Mouse (Mus musculus): ENCODE measurements around the gene Znrf2. TPM values are rescaled to one million over a fixed set of nuclear protein-coding genes. Genes with fewer than 3 reads are reported as not detected.
"Not testable (repeated sequence)": the region's sequence is repeated elsewhere in the genome, so short reads cannot be mapped to it uniquely, and the experiment has no call there.

The Znrf2 gene
- total and polyA plus RNA-seq, 3 experiments, result 5.4 to 22.1 (median 12.1) TPM

DNA sequence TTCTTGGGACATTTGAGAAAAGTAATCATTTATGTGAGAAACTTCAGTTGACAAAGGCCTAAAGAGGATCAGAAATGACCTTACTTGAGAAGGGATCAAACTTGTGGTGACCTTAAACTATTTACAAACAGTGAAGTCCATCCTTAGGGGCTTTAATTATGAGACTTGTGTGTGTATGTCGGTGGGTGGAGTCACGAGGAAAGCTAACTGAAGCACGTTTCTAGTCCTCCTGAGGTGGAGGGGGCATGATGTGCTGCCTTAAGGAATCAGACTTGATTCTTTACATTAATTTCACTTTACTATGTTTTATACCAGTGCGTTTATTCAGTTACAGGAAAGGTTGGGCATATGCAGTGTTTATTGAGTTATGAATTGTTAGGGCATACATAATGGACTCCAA is 2.6 kb downstream of the Znrf2 start:
- 46% methylated on average over 4 of the region's 4 CpGs for WGBS
- intact Hi-C loops (cut with DNase I), result loop anchor here (5.0 kb wide), 3 partner anchors 33 to 227 kb away; partner anchors contain the start of gene Ggct
- Histone ChIP-seq H3K27me3 (ENCODE audit: control insufficient read depth, insufficient read depth, low read length) (no peaks in the 10 kb centered on the region), H3K9ac (ENCODE audit: low read depth, low read length) (no peak overlapping the region), H3K27ac (no peak overlapping the region), H3K36me3 (ENCODE audit: control insufficient read depth, insufficient read depth, low read length) (peaks cover 21% of the 10 kb centered on the region), H3K4me1 (ENCODE audit: control insufficient read depth, insufficient read depth, low read length) (peaks cover 12% of the 10 kb centered on the region), H3K79me2 (replicated peaks; ENCODE audit: control insufficient read depth, insufficient read depth, low read length) (peaks cover 4% of the 10 kb centered on the region; the same call in 1 of the 2 replicates), H3K4me3 (no peak overlapping the region)
- DNase-seq, result no peak
- no peak for TF ChIP-seq CTCF (IDR thresholded peaks at IDR 0.05)
- no peak for TF ChIP-seq POLR2A (IDR thresholded peaks at IDR 0.05; ENCODE audit: insufficient read depth, low read depth, low read length)
- TF ChIP-seq EP300 (IDR thresholded peaks at IDR 0.05; ENCODE audit: insufficient read depth, low read depth, low read length), result no peak

DNA sequence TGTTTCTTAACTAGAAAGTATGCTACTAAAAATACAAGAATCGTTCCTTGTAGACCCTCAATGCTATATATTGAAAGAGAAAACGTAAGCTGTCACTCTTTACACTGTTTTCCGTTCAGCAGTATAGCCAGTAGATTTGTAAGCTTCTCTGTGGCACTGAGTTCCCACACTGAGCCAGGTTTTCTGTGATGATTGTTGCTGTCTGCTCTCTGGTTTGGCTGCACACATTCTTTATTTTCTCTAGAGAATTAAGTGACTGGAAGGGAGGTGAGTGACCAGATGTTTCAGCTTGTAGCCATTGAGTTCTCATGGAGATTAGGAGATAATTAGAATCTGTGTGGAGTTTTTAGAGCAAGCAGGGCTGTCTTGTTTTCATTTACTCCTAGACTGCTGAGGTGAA is 3.0 kb downstream of the Znrf2 start:
- intact Hi-C loops (cut with DNase I), result loop anchor here (5.0 kb wide), 3 partner anchors 33 to 227 kb away; partner anchors contain the start of gene Ggct
- H3K4me1 ChIP-seq (ENCODE audit: control insufficient read depth, insufficient read depth, low read length), result peaks cover 12% of the 10 kb centered on the region
- 41% methylated on average over 3 of the region's 3 CpGs for WGBS
- peaks cover 21% of the 10 kb centered on the region for H3K36me3 ChIP-seq (ENCODE audit: control insufficient read depth, insufficient read depth, low read length)
- no peak overlapping the region for H3K9ac ChIP-seq (ENCODE audit: low read depth, low read length)
- H3K4me3 ChIP-seq, result no peak overlapping the region
- no peaks in the 10 kb centered on the region for H3K27me3 ChIP-seq (ENCODE audit: control insufficient read depth, insufficient read depth, low read length)
- no peak overlapping the region for H3K27ac ChIP-seq
- peaks cover 4% of the 10 kb centered on the region; the same call in 1 of the 2 replicates for H3K79me2 ChIP-seq (replicated peaks; ENCODE audit: control insufficient read depth, insufficient read depth, low read length)
- DNase-seq, result no peak
- TF ChIP-seq CTCF (IDR thresholded peaks at IDR 0.05), result no peak
- no peak for TF ChIP-seq POLR2A (IDR thresholded peaks at IDR 0.05; ENCODE audit: insufficient read depth, low read depth, low read length)

DNA sequence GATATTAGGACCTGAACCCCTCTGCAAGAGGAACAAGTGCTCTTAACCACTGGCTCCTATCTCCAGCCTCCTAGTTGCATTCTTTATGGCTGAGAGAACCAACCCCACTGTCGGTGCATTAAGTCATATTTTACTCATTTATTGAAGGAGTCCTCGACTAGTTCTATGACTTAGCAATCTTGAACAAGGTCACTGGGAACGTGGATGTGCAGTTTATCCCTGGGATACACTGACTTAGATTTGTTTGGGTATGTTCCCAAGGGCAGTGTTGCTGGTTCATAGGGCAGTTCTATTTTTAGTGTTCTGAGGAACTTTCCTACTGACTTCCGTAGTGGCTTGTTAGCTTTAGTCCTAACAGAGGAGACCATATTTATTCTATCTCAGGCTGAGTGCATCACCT is 5.6 kb downstream of the Znrf2 start:
- no peak overlapping the region for H3K9ac ChIP-seq (ENCODE audit: low read depth, low read length)
- H3K27ac ChIP-seq, result peak overlapping the region; percentile 54
- H3K4me3 ChIP-seq, result no peak overlapping the region
- no peaks in the 10 kb centered on the region for H3K27me3 ChIP-seq (ENCODE audit: control insufficient read depth, insufficient read depth, low read length)
- 21% methylated on average over 4 of the region's 4 CpGs for WGBS
- TF ChIP-seq CTCF (IDR thresholded peaks at IDR 0.05) (no peak), EP300 (IDR thresholded peaks at IDR 0.05; ENCODE audit: insufficient read depth, low read depth, low read length) (no peak), POLR2A (IDR thresholded peaks at IDR 0.05; ENCODE audit: insufficient read depth, low read depth, low read length) (no peak)
- H3K36me3 ChIP-seq (ENCODE audit: control insufficient read depth, insufficient read depth, low read length), result peaks cover 21% of the 10 kb centered on the region
- intact Hi-C loops (cut with DNase I), result no loop called here
- H3K4me1 ChIP-seq (ENCODE audit: control insufficient read depth, insufficient read depth, low read length), result peaks cover 12% of the 10 kb centered on the region
- peaks cover 6% of the 10 kb centered on the region; the same call in 1 of the 2 replicates for H3K79me2 ChIP-seq (replicated peaks; ENCODE audit: control insufficient read depth, insufficient read depth, low read length)
- DNase-seq, result no peak

DNA sequence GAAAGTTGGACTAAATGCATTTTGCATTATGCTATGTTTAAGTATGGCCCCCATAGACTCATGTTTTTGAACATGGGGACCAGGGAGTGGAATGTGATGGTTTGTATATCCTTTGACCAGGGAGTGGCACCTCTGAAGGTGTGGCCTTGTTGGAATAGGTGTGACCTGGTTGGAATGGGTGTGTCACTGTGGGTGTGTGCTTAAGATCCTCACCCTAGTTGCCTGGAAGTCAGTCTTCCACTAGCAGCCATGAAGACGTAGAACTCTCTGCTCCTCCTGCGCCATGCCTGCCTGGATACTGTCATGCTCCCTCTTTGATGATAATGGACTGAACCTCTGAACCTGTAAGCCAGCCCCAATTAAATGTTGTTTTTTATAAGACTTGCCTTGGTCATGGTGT is 7.8 kb downstream of the Znrf2 start:
- 98% methylated on average over 2 of the region's 2 CpGs for WGBS
- H3K79me2 ChIP-seq (replicated peaks; ENCODE audit: control insufficient read depth, insufficient read depth, low read length); H3K27me3 ChIP-seq (ENCODE audit: control insufficient read depth, insufficient read depth, low read length); H3K4me3 ChIP-seq; intact Hi-C loops (cut with DNase I); H3K27ac ChIP-seq; H3K9ac ChIP-seq (ENCODE audit: low read depth, low read length); DNase-seq; H3K4me1 ChIP-seq (ENCODE audit: control insufficient read depth, insufficient read depth, low read length): not testable (repeated sequence)
- peaks cover 12% of the 10 kb centered on the region for H3K36me3 ChIP-seq (ENCODE audit: control insufficient read depth, insufficient read depth, low read length)

DNA sequence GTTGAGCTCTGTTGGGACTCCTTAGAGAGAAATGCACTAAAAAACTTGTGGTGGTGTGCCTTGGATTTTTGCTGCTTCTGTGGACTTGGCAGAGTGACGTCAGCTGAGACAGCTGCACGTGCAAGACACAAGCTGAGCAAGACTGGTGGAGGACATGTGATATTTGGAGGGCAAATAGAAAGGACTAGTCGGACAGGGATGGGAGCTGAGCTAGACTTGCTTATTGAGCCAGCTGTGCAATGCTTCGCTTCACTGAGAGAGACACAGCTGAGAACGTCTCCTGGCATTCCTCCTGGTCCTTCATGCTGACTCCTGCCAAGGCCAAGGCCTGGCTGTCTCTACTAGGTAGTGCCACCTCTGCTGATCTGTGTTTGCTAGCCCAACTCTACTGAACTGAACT is 10.8 kb downstream of the Znrf2 start:
- no peak overlapping the region for H3K9ac ChIP-seq (ENCODE audit: low read depth, low read length)
- H3K79me2 ChIP-seq (replicated peaks; ENCODE audit: control insufficient read depth, insufficient read depth, low read length), result peaks cover 3% of the 10 kb centered on the region; the same call in 1 of the 2 replicates
- H3K4me1 ChIP-seq (ENCODE audit: control insufficient read depth, insufficient read depth, low read length), result peaks cover 9% of the 10 kb centered on the region
- no peaks in the 10 kb centered on the region for H3K36me3 ChIP-seq (ENCODE audit: control insufficient read depth, insufficient read depth, low read length)
- no peak overlapping the region for H3K4me3 ChIP-seq
- 60% methylated on average over 5 of the region's 5 CpGs for WGBS
- no peaks in the 10 kb centered on the region for H3K27me3 ChIP-seq (ENCODE audit: control insufficient read depth, insufficient read depth, low read length)
- DNase-seq, result peak in 1 of 2 experiments; percentile 33
- TF ChIP-seq CTCF (IDR thresholded peaks at IDR 0.05) (no peak), EP300 (IDR thresholded peaks at IDR 0.05; ENCODE audit: insufficient read depth, low read depth, low read length) (no peak), POLR2A (IDR thresholded peaks at IDR 0.05; ENCODE audit: insufficient read depth, low read depth, low read length) (no peak)
- no peak overlapping the region for H3K27ac ChIP-seq
- intact Hi-C loops (cut with DNase I), result no loop called here

DNA sequence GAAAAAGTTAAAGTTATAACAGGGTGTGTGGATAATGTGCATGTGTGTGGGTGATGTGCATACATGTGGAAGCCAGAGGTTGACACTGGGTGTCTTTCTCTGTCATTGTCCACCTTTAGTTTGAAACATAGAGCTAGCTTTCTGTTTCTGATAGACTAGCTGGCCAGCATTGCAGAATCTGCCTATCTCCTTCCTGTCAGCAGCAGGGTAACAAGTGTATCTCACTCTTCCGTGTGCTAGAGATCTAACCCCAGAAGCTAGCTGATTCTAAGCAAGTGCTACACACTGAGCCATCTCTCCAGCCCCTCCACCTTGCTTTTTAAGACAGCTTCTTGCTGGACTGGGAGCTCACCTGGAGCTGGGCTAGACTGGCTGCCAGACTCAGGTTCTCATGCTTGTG is 11.6 kb downstream of the Znrf2 start:
- no peak overlapping the region for H3K9ac ChIP-seq (ENCODE audit: low read depth, low read length)
- TF ChIP-seq POLR2A (IDR thresholded peaks at IDR 0.05; ENCODE audit: insufficient read depth, low read depth, low read length) (no peak), EP300 (IDR thresholded peaks at IDR 0.05; ENCODE audit: insufficient read depth, low read depth, low read length) (no peak), CTCF (IDR thresholded peaks at IDR 0.05) (no peak)
- peaks cover 9% of the 10 kb centered on the region for H3K4me1 ChIP-seq (ENCODE audit: control insufficient read depth, insufficient read depth, low read length)
- WGBS, result 24% methylated on average over 1 of the region's 1 CpGs
- H3K79me2 ChIP-seq (replicated peaks; ENCODE audit: control insufficient read depth, insufficient read depth, low read length), result peaks cover 3% of the 10 kb centered on the region; the same call in 1 of the 2 replicates
- H3K36me3 ChIP-seq (ENCODE audit: control insufficient read depth, insufficient read depth, low read length), result no peaks in the 10 kb centered on the region
- intact Hi-C loops (cut with DNase I), result no loop called here
- H3K27me3 ChIP-seq (ENCODE audit: control insufficient read depth, insufficient read depth, low read length), result no peaks in the 10 kb centered on the region
- H3K27ac ChIP-seq, result no peak overlapping the region
- DNase-seq, result no peak
- no peak overlapping the region for H3K4me3 ChIP-seq
